Mouse (Mus musculus) right cerebral cortex, adult 18-20 months (tissue): ENCODE data around the gene Zbtb45.
A peak's percentile ranks its signal among the peaks of the same experiment; 100 is the strongest.

Experiments
- DNase-seq: peaks from one replicate; pipeline ENCODE4 v3.0.0; 2022; ENCODE audit warnings: mixed read lengths

Zbtb45 gene

DNA sequence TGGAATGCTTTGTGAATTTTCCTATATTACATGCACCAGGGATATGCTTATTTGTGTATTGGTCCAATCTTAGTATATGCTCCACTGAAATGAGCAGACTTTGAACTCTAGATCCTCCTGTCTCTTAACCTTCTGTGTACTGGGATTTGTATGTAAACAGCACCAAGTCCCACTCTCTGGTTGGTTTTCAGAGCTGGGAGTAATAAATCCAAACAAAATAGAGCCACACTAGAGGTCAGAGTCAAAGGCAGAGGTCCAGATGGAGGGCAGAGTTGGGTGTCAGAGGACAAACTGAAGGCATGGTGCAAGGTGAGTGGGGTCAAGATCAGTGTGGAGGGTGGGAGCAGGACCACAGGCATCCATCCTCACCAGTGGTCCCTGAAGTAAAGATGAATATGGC is 14.0 kb downstream of the Zbtb45 start:
- DNase-seq = no peak

DNA sequence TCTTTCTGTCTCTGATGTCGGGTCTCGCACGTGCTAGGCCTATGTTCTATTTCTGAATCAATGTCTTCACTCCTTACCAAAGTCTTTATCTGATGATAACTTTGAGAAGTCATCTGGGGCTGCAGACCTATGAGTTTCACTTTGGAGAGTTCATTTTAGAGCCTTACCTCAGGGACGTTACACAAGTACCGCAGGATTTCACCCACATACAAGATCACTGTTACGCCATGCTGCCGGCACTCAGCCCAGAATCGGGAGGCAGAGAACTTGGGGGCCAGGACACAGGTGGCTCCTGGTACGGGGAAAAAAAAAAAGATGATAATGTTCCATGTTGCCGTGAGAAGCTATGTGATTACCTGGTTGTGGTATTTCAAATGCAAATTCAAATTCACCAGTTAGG is 16.7 kb downstream of the Zbtb45 start:
- DNase-seq = no peak

DNA sequence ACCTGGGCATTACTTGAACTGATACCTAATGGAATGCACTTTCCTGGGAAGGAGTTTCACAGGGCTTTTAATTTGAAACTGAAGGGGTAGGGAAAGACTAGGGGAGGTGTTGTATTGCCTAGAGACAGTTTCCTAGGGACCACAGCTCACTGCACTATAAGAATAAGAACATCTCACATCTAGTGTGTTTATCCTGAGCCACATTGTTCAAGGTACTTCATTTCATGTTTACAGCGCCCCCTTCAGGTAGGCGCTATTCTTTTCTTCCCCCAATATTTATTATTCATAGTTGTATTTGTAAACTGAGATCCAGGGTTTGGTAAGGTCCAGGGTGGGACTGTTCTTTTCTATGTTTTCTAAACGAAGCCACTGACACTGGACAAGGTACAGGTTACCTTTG is 17.6 kb downstream of the Zbtb45 start:
- DNase-seq = no peak

DNA sequence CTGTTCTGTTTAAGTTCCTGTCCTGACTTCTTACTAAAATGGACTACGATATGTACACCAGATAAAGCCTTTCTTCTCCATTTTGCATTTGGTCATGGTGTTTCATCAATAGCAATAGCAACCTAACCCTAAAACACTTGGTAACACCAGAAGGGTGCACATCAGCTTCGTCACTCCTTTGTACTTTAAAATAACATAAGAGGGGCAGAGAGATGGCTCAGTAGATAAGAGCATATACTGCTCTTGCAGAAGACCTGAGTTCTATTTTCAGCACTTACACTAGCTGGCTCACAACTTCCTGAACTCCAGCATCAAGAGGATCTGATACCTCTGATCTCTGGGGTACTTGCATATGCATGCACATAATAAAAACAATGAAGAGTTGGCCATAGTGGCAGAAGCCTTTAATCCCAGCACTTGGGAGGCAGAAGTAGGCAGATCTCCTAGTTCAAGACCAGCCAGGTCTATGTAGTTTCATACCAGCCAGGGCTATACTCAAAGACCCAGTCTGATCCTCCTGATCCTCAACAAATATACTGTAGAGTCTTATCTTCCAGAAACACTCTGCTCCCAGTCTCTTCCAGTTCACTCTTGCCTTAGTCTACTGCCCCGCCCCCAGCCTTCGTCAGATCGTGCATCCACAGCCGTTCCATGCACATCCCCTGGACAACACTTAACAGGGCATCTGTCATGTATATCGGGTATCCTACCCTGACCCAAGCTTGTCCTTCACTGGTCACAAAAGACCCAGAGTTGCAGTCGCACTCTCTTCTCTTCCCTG is 22.2 kb downstream of the Zbtb45 start:
- DNase-seq = no peak

DNA sequence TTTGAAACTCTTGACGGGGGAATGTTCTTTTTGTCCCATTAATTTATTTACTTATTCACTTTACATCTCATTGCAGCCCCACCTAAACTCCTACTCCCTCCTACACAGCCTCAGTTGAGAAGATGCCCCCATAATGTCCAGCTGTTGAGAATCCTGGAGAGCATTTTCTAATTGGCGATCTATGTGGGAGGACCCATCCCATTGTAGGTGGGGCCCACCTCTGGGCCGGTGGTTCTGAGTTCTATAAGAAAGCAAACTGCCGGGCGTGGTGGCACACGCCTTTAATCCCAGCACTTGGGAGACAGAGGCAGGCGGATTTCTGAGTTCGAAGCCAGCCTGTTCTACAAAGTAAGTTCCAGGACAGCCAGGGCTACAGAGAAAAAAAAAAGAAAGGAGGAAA is 22.9 kb downstream of the Zbtb45 start:
- no peak for DNase-seq

DNA sequence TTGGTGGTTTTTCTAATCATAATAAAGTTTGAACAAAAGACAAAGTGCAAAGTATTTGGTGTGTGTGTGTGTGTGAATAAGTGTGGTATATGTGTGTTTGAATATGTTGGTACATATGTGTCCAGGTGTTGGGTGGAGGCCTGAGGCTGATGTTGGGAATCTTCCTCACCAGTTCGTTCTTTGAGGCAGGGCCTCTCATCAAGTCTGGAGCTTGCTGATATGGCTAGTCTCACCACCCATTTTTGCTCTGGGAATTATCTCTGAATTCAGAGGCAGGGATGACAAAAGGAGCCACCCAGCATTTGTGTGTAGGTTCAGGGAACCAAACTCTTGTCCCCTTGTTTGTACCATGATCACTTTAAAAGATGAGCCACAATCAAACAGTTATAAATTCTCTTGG is 24.1 kb downstream of the Zbtb45 start:
- DNase-seq = no peak

DNA sequence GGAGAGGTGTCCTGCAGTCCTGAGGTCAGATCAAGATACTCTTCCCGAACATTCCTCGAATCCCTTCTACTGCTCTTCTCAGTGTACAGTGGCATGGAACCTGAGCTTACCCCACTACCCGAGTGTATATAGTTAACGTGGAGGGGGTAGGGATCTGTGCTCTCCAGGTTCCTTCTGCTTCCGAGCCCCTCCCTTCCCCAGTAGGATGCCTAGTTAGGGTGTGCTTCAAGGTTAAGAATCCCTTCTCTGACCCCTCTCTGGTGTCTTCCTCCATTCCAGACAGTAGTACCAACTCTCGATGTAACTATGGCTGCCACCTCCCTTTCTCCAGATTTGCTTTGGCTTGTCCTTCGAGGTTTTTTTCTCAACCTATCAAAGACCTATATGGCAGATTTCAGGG is 29.5 kb downstream of the Zbtb45 start:
- DNase-seq = no peak

DNA sequence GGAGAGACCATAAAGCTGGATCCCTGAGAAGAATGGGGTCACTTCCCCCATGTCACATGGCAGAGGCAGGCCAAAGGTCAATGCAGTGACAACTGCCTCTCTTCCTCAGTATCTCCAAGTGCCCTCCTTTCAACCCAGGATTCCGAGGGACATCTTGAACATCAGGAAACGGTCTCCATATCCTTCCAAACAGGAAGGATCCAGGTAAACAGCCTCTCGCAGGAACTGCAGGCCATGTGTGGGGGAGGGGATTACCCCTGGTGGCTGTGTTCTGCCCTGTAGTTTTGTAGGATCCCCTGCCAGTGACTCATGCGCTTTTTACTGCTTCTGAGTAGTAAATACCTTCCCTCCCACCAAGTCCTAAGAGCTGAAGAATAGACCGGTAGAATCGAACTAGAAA is 30.1 kb downstream of the Zbtb45 start:
- DNase-seq = no peak

DNA sequence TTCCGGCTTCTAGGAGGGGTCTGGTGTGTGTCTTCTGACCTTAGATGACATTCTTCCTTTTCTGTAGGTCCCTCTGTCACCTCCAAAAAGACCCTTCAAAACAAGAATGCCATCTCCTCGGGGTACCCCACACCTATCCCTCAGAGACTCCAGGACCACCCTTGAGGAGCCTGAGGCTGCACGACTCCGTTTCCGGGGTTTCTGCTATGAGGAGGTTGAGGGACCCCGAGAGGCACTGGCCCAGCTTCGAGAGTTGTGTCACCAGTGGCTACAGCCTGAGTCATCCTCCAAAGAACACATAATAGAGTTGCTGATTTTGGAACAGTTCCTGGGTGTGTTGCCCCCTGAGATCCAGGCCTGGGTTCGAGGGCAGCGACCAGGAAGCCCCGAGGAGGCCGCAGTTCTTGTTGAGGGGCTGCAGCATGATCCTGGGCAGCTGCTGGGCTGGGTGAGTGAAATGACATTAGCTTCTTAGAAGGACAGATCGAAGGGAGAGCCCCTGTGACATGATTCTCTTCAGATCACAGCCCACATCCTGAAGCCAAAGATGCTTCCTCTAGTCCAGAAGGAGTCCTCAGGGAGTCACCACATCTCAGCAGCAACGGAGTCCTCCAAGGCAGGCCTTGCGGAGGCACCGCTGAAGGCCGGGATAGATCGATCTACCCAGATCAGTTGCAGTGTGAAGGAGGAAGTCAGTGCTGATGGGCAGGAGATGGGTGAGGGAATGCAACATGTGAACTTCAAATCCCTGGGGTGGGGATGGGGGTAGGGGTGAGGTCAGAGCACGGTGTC is 30.7 kb downstream of the Zbtb45 start:
- DNase-seq = no peak

DNA sequence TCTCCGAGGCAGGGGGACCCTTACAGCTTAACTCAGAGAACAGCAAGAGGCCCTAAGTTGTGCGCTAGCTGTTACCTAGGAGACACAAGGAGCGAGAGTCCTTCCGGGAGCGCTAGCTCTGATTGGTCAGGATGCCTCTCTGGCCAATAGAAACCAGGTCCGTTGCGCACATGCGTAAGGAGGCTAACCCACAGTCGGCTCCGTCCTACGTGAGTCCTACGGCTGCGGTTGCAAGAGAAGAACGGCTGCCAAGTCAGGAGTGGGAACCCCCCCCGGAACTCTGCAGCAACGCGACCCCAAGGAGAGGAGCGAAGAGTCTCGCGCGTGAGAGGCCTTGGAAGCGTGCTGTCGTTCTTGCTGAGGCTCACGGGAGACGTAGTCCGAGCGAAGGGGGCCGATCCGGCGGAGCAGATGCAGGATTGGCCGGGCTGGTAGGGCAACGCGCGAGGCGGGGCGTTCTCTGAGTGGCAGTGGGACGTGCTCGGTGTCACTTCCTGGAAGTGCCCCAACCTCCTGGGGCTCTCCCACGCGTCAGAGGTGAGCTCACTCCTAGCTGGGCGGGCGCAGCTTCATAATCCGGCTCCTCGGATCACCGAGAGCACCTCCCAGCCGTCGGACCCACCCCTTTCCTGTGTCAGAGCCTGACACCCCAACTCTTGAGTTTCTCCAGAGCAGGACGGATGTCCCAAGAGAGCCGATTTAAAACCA is 32.0 kb downstream of the Zbtb45 start, which contains the start of gene Zfp446:
Zfp446 (plus strand) TSS at position 167 of the 708 bp plus-strand sequence.
- peak; percentile 100 for DNase-seq

DNA sequence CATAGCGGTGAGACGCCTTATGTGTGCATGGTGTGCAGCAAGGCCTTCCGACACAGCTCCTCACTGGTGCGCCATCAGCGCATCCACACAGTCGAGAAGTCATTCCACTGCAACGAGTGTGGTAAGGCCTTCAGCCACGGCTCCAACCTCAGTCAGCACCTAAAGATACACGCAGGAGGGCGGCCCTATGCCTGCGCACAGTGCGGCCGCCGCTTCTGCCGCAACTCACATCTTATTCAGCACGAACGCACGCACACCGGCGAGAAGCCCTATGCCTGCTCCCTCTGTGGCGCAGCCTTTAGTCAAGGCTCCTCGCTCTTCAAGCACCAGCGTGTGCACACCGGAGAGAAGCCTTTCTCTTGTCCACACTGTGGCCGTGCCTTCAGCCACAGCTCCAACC is 38.9 kb downstream of the Zbtb45 start:
- no peak for DNase-seq

DNA sequence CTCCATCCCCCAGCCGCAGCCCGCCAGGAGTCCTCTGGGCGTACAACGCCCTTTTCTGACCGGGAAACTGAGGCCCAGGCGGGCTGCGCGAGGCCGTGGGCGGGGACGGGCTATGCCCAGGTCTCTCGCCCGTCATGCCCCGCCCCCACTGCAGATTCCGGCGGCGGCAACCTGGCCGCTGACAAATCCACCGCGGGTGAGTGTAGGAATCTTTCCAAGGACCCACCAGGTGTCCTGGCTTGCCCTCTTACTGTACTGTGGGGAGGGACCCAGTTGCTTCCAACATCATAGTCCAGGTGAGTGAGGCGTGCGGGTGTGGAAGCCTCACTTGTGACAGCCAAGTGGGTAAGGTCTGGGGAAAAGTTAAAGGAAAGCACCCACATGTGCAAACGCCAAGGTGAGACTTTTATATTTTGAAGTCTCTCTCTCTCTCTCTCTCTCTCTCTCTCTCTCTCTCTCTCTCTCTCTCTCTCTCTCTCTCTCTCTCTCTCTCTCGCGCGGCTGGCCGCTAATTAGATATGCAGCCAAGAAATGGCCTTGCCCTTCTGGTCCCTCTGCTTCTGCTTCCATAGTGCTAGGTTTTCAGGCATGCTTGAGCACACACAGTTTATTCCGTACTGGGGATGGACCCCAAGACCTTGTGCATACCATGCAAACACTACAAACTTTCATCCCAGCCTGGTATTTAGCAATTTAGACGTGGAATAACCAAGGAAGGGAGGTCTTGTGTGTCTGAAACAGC is 43.6 kb downstream of the Zbtb45 start:
- peak; percentile 43 for DNase-seq

DNA sequence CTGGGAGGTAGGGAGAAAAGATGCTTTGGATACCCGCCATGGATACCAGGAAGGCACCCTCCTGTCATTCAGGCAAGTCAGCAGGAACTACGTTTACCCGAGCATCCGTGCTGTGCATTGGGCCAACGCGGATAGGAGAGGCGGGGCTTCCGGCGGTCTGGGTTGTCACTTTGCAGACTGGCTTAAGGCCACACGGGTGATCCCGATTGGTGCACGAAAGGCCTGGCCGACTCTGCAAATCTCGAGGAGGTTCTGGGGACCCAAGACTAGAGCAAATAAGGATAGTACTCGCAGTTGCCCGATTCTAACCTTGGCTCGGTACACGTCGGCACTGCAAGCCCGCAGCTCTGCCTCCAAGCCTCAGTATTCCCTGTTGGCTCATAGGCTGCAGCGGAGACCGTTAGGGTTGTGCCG is 44.1 kb downstream of the Zbtb45 start, which contains the start of gene Zfp324:
Zfp324 (plus strand) TSS at position 161 of the 414 bp plus-strand sequence.
- peak; percentile 95 for DNase-seq

DNA sequence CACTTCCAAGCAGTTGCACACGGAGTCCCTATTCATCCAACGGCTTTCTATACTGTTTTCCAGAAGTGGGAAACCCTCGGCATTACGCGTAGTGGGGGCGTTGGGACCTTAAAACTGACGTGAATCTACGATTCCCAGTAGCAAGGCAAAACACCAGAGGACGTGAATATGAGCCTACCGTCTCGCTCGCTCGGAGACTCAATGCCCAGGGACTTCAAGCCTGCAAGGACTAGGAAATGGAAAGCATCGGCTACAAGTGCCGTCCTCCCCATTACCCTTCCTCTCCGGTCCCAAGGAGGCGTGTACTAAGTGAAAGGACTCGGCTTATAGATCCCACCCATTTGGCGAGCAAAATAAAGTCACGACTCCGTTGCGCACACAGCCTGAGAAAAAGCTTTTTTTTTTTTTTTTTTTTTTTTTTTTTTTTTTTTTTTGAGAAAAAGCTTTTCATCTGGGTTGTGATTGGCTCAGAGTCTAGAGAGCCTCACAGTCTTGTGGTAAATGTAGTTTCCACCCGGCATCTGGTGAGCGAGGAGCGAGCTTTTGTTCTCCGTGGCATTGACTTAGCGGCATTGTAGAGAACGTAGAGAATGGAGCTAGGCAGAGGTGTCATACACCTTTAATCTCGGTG is 48.2 kb downstream of the Zbtb45 start:
- DNase-seq = peak; percentile 60

DNA sequence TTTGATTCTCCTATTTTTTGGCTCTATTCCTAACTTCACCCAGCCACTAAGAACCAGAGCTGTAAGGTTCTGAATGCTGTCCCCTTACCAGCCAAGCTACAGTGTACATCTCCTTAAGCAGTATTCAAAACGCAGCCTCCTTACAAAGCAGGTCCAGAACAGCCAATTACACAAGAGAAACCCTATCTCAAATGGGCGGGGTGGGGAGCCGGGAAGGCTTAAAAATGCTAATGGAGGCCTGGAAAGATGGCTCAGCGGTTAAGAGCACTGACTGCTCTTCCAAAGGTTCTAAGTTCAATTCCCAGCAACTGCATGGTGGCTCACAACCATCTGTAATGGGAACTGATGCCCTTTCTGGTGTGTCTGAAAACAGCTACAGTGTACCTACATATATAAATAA is 50.1 kb downstream of the Zbtb45 start:
- DNase-seq = no peak

DNA sequence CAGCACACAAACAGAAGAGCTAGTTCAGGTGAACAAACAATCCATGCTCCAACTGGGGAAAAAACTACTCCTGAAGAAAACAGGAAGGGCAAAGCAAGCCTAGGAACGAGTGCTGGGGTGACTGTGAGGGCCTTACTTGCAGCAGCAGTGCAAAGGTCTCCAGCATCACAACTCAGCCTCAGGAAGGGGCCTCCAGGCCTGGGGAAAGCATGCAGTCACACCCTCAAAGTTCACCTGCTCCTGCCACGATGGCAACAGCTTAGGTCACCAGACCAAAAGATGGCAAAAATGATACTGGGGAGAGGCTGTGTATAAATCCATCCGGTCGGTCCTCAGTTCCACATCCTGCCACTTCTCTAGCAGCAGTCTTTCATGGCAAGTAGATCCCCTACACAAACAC is 50.9 kb downstream of the Zbtb45 start:
- no peak for DNase-seq

DNA sequence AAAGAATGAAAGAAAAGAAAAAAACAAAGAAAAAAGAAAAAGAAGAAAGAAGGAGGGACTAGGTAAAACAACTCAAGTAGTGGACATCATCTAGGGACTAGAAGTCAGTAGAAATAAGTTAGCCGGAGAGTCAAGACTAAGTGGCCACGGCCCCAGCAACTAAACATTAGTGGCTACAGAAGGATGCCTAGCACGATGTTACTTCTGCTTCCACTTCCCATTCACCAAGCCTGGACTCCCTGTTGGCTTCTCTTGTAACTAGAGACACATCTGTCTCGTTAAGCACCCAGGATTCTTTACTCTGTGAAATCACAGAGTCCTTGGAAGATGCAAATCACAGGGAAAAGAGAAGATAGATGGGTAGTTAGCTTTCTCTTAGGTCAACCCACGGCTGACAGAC is 52.3 kb downstream of the Zbtb45 start:
- no peak for DNase-seq

DNA sequence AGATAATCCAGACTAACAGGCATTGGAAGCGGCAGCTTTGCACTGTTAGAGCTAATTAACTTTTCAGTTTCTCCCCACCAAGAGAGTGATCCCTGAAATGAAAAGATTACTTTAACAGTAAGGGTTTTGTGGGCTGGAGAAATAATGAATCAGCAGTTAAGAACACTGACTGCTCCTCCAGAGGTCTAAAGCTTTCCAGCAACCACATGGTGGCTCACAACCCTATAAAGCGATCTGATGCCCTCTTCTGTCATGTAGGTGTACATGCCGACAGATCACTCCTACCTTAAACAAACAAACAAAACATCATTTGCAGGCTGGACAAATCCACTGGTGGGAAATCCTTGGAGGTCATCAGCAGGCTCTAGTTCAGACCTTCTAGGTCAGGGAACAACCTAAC is 54.9 kb downstream of the Zbtb45 start:
- no peak for DNase-seq
